Mouse (Mus musculus): ENCODE results near the gene Hsp90aa1.
"Not testable (repeated sequence)": the region's sequence is repeated elsewhere in the genome, so short reads cannot be mapped to it uniquely, and the experiment has no call there.

The Hsp90aa1 gene

DNA sequence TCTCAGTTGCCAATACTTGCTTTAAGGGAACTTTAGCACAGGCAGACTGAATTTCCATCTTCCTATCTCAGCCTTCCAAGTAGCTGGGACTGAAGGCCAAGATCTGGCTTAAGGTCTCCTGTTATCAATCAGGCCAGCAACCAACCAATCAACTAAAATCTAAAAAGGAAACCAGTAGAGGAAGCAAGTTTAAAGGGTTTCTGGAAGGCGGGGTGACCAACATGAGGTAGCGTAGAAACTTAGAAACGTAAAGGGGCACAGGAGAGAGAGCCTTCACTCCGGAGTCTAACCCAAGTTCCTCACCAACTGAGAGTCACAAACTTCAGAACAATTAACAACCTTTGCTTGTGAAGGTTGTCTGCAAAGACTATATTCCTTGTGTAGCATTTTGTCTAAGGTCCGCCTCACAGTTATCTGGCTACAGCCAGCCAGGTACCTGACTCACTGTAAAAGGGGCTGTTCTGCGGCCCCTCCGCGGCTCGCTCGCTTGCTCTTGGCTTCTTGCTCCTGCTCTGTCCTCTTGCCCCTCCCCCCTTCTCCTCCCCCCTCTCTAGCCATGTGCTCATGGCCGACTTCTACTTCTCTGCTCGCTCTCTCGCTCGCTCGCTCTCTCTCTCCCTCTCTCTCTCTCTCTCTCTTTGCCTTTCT, 3.9 kb downstream of the Hsp90aa1 start:
- DNase-seq (ENCODE audit: low read depth, low spot score): no peak

DNA sequence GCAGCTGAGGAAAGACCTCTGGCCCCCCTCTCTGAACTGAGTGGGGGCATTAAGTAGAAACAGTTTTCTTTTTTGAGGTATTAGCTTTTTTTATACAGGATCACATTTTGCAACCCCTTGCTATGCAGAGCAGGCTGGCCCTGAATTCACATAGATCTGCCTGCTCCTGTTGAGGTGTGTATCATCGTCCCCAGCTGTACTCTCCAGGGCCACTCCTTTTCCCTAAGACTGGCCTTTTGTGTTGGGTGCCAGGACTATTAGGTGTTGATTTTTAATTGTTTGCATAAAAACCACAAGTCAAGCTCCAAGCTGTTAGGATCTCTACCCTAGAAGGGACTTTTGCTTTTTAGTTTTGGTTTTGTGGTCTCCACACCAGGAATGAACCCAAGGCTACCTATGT, 4.4 kb downstream of the Hsp90aa1 start:
- no peak for DNase-seq (ENCODE audit: low read depth, low spot score)

DNA sequence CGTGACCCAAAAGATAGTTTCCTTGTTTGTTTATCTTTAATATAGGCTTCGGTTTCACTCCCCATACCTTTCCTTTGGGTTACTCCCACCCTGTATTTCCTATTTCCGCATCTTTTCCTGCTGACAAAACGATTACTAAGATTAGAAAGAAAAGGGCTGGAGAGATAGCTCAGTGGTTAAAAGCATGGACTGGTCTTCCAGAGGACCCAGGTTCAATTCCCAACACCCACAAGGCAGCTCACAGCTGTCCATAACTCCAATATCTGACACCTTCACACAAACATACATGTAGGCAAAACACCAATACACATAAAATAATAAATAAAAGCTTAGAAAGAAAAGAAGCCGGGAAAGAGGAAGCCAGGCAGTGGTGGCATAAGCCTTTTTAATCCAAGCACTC, 5.1 kb downstream of the Hsp90aa1 start:
- DNase-seq (ENCODE audit: low read depth, low spot score): no peak

DNA sequence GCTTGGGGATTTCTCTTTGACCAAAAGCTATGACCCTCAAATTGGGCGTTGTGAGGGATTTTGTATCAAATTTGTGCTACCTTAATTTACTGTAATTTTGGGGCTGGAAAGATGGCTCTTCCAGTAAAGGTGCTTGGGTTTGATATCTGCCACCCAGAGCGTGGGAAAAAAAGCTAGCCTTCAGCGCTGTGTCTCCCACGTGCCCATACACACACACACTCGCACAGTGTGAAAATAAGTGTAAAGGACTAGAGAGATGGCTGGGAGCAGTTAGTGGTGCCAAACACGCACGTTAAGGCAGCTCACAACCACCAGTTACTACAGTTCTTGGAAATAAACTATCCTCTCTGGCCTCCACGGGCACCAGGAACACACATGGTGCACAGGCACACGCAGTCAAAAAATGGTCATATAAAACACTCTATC, 5.5 kb downstream of the Hsp90aa1 start:
- DNase-seq (ENCODE audit: low read depth, low spot score): no peak

DNA sequence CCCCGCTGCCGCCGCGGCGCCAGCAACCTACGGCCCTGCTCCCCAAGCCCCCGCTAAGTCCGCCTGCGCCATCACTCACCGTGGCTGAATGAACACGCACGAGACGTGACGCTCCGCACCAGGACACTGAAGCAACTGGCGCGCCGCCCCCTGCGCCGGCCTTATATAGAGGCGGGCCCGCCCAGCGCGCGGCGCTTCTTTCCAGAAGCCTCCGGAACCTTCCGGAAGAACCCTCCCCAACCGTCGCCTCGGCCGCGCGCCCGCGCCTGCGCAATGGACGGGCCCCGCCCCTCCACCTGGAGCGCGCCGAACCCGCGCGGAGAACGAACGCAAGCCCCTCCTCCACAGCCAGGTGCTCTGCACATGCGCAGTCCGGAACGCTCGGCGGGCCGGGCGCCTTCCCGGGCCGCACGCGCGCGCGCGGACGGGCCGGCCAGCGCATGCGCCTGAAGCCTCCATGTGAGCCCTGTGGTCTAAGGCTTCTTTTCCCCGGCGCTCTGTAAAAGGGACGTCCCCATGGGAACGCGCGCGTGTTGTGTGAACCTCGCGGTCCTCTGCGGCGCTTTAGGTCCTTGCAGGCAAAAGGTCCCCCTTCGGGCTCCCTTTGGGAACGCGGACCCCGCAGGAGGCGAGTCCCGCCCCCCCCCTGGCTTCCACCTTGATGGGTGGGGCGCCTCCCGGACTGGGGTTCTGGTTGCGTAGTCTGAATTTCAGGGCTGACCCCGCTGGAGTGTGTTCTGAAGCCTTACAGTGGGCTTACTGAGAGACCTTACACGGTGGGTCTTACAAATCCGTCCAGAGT, 6.2 kb downstream of the Hsp90aa1 start:
- DNase-seq (ENCODE audit: low read depth, low spot score): peak; percentile 94

DNA sequence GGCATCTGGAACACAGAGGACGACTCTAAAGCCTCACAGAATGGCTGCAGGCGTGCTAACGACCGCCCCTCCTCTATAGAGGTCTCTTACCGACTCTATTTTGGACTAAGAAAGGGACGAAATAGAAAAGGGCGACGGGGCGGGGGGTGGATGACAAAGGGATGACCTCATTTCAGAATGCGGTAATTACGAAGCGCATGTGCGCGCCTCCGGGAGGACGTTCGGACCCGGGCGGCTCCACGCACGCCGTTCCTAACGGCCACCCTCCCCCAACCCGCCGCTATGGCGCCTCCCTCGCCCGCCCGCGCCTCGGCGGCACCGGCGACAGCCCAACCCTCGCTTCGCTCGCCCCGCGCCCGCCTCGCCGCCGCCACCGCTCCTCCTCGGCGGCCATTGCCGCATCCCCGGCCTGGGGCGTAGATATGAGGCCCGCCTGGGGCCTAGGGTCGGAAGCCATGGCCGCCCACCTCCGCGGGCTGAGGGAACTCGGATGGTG, 6.8 kb downstream of the Hsp90aa1 start:
- DNase-seq (ENCODE audit: low read depth, low spot score): peak; percentile 18

DNA sequence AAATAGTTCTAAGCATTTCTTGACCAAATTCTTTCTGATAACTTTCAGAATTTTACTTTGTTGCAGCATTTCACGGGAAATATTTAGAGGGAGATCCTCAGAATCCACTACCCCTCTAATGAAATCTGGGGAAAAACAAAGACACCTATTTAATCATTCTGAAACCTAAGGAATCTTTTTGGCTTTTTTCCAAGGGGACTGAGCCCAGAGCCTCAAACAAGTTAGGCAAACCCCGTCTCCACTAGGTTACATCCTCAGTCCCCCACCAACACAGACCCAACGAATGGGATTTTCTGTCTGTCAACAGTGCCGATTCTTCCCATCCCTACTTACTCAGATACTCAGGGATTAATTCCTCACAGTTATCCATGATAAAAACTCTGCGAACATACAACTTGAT, 9.2 kb downstream of the Hsp90aa1 start:
- not testable (repeated sequence) for DNase-seq (ENCODE audit: low read depth, low spot score)

DNA sequence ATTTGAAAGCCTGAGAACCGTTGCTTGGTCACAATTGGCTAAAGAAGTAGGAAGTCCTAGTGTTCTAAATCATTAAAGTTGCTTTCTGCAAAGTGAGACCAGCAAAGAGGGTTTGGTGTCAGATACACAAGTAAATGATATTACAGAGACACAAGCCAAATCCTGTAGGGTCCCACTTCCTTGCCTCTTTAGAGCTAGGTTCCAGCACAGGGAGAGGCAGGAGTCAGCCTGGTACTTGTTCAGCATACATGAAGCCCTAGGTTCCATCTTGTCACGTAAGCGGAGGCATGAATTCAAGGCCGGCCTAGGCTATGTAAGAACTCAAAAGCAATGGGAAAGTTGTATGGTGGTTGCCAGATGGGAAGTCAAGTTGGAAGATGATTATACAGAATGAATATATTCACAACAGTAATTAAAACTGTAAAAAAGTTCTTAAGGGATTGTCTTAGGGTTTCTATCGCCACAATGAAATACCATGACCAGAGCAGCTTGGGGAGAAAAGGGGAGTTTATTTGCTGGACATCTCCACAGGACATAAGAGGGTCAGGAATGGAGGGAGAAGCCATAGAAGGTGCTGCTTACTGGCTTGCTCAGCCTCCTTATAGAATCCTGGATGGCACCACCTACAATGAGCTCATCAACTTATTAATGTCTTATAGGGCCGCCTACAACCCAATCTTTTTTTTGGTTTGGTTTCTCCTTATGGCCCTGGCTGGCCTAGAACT, 12.4 kb downstream of the Hsp90aa1 start:
- DNase-seq (ENCODE audit: low read depth, low spot score): no peak

DNA sequence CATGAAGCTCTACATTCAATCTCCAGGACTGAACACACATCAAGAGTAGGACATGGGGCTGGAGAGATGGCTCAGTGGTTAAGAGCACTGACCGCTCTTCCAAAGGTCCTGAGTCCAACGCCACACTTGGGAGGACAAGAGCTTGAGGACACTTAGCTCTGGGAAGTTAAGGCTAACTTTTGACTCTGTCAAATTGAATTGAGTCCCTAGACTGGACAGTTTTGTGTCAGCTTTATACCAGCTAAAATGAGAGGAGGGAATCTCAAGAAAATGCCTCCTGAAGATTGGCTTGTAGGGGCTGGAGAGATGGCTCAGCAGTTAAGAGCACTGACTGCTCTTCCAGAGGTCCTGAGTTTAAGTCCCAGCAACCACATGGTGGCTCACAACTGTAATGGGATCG, 13.6 kb downstream of the Hsp90aa1 start:
- not testable (repeated sequence) for DNase-seq (ENCODE audit: low read depth, low spot score)

DNA sequence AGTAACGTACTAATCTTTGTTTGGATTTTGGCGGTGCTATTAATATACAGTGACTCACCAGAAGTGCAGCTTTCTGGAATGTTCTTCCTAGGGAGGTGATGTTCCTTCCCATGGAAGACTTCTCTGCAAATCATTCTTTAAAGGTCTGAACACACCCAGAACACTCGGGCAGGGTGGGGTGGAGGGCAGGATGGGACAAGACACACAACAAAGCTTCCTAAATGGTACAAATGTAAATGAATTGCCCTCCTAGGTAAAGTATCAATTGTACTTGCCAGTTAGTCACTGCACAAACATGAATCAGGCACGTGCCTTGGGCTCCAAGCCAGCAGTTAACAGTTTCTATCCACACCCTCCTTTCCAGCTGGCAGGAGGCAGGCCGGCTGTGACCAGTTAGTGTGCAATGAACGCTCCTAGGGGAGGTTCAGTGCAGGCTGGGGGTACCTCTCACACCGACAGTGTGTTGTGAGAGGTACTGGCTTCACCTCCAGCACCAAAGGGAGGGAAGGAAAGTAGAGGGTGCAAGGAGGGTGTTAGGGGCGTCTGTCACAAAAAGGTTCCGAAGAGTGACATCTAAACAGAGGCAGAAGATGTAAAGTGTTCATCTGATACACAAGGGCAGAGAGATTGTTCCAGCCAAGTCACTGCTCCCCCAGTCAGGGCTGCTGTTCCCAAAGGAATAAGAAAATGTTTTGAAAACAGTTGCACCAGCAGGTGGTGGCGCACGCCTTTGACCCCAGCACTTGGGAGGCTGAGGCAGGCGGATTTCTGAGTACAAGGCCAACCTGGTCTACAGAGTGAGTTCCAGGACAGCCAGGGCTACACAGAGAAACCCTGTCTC, 14.4 kb downstream of the Hsp90aa1 start:
- DNase-seq (ENCODE audit: low read depth, low spot score): no peak

DNA sequence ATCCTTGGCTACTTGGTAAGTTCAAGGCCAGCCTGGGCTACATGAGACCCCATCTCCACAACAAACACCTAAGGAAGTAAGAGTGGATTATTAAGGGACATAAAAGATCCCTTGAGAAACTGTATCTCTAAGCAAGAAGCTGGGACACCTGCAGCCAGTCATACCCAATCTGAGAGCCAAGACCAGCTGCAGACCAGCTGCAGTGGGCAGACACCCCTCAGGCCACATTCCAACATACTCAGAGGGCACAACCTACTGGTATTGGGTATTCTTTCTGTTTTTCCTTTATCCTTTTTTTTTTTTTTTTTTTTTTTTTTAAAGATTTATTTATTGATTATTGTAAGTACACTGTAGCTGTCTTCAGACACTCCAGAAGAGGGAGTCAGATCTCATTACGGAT, 18.9 kb downstream of the Hsp90aa1 start:
- no peak for DNase-seq (ENCODE audit: low read depth, low spot score)

DNA sequence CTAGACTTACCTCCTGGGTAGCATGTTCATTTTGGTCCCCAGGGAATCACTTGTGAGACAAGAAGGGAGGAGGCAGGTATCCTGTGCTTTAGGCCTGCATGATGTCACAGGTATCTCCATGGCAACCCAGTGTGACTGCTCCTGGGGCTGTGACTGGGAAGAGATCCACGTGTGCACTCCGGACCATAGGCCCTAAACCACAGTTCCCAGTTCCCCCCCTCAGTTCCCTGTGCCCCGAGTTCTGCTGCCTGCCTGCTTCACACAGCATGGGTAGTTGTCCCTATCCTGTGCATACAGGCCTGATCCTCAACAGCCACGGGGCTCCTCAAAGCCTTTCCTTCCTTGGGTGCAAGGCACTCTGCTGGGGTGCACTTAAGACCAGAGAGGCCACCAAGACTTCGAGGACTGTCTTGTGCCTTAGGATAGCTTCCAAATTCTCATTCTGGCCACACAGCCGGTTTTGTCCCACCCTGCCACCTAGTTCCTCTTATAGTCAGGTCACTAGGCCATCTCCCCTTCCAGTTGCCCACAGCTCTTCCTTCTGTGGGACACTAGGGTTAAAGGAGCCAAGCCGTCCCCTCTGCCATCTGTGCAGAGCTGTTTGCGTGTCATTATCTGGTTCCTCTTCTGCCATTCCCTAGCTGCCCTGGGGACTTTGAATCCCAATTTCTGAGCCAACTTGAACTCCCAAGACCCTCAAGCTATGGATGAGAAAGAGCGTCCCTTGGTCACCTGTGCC, 19.8 kb downstream of the Hsp90aa1 start, which contains the start of gene 1700001K19Rik:
Gene 1700001K19Rik (minus strand): TSS at position 59 of the 739 bp plus-strand sequence.
- no peak for DNase-seq (ENCODE audit: low read depth, low spot score)

DNA sequence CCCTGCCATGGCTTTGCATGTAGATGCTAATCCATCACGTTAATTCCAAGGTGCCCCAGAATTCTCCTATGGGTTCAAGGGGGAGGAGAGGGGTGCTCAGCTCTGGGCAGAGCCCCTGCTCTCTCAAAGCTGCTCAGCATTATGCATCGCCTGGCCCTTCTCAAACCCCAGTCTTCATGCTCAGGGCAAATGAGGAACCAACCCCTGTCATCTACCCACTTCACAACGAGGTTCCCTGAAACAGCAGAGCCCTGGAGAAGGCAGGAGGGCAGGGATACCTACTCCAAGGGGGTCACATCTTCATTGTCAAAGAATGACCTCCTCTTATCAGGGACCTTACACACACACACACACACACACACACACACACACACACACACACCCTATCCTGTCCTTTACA, 20.6 kb downstream of the Hsp90aa1 start:
- no peak for DNase-seq (ENCODE audit: low read depth, low spot score)

DNA sequence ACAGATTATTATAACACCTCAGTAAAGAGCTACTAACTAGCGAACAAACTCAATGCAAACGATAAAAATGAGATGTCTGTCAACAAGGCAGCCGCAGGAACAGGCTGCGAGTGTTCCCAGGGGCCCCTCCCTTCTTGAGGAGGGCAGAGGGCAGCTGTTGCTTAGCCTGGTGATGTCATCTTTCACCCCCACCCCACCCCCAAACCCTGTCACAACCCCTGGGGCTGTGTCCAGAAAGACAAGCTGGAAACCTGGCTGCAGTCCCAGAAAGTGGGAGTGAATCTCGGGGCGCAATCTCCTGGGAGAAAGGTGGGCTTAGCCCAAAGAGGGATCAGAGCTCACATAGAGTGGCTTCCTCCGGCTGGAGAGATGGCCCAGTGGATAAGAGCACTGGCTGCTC, 21.3 kb downstream of the Hsp90aa1 start:
- DNase-seq (ENCODE audit: low read depth, low spot score): no peak

DNA sequence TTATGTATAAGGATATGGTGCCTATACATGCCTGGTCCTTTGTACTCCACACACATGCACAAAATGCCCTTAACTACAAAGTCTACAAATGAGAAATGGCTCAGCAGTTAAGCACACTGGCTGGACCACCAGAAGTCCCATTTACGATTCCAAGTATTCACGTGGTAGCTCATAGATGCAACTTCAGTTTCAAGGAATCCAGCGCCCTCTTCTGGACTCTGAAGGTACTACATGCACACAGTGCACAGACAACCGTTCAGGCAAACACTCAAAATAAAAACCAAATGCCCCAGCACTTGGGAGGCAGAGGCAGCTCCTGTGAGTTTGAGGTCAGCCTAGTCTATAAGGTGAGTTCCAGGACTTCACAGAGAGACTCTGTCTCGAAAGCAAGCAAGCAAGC, 28.3 kb downstream of the Hsp90aa1 start:
- no peak for DNase-seq (ENCODE audit: low read depth, low spot score)

DNA sequence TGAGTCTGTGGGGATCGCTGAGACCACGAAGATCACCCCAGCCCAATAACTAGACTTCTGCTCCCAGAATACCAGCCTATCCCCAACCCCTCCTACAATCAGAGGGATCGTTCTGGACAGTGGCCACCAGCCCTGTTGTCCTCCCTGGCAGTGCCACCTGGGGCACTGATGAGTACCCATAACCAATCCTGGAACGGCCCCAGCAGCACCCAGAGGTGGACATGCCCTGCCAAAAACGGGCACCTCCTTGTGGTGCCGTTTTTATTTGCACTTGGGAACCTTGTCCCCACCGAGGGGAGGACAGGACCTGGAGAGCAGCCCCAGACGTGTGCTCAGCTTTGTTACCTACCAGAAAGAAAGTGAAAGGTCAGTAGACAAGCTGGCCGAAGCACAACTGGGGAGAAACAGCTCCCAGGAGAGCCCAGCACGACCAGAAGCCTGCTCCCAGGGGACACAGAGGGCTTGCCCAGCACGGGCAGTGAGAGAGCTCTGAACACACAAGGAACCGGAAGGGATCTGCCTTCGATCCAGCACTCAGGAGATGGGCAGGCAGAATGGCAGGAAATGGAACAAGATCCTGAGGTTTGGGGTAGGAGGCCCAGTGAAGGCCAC, 35.0 kb downstream of the Hsp90aa1 start:
- DNase-seq (ENCODE audit: low read depth, low spot score): no peak

DNA sequence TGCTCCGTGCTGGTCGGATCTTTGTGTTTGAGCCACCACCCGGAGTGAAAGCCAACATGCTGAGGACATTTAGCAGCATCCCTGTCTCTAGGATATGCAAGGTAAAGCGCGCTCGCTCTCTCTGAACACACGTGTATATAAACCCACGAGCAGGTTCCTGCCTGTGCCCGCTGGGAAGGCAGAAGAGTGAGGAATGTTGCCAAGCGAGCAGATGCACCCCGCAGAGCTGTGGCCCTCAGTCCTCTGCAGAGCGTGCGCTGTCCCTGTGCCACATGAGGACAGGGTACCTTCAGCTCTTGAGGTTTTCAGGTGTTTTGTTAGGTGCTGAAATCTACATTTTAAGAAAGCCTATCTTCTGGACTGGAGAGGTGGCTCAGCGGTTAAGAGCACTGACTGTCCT, 40.8 kb downstream of the Hsp90aa1 start:
- DNase-seq (ENCODE audit: low read depth, low spot score): no peak

DNA sequence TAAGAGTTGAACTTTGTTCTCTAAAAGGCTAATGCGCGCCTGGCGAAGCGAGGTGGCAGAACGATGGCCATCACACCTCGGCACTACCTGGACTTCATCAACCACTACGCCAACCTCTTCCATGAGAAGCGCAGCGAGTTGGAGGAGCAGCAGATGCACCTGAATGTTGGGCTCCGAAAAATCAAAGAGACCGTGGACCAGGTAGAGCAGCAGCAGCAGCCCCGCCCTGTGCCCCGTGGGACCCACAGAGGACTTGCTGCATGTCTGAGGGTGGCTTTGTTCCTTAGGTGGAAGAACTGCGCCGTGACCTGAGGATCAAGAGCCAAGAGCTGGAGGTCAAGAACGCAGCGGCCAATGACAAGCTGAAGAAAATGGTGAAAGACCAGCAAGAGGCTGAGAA, 51.1 kb downstream of the Hsp90aa1 start:
- DNase-seq (ENCODE audit: low read depth, low spot score): no peak

DNA sequence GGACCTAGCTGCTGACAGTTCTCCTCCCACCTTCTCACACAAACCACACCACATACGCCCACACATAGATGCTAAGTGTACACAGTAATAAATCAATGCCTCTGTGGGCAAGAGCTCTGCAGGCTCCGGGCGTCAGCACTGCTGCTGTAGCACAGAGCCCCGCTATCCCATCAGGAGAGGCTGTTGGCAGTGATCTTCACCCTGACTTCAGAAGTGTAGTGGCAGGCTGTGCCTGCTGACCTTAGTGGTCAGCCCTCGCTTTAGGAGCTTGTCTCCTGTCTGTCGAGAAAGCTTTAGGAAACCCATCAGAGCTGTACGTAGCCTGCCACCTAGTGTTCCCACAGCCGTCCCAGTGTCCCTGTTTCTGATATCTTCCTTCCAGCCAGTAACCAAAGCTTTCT, 52.3 kb downstream of the Hsp90aa1 start:
- no peak for DNase-seq (ENCODE audit: low read depth, low spot score)
